Mouse (Mus musculus) kidney, embryonic 16.5 days (tissue): ENCODE results near the gene Gm48552. TPM values are rescaled to one million over a fixed set of nuclear protein-coding genes. Genes with fewer than 3 reads are reported as not detected.

ENCODE experiments used
- ATAC-seq: fragments of 200-750 bp; cut with Nextera tagmentation; 2 replicates; pipeline ENCODE4 v1.8.0; 2017; ENCODE audit warnings: moderate TSS enrichment; ENCODE audit not compliant: low FRiP score, low TSS enrichment
- H3K27ac ChIP-seq: fragments of 300-500 bp; sonication (generic); 2 replicates; pipeline ENCODE4 v1.5.1; 2014; ENCODE audit warnings: low read length
- H3K27me3 ChIP-seq: fragments of 300-500 bp; sonication (generic); 2 replicates; pipeline ENCODE4 v1.6.1; 2014; ENCODE audit warnings: low read length, control low read depth, mixed read lengths; ENCODE audit not compliant: insufficient read depth
- H3K36me3 ChIP-seq: fragments of 300-500 bp; sonication (generic); 2 replicates; pipeline ENCODE4 v1.6.1; 2014; ENCODE audit warnings: low read length, control low read depth, mixed read lengths; ENCODE audit not compliant: insufficient read depth
- H3K4me1 ChIP-seq: fragments of 300-500 bp; sonication (generic); 2 replicates; pipeline ENCODE4 v1.6.1; 2014; ENCODE audit warnings: low read length, control low read depth, mixed read lengths; ENCODE audit not compliant: insufficient read depth
- H3K4me2 ChIP-seq: fragments of 300-500 bp; sonication (generic); replicated peaks from 2 replicates; pipeline ENCODE4 v1.6.1; 2014; ENCODE audit warnings: low read depth, low read length
- H3K4me3 ChIP-seq: fragments of 300-500 bp; sonication (generic); 2 replicates; pipeline ENCODE4 v1.5.1; 2014; ENCODE audit warnings: mild to moderate bottlenecking, low read length
- H3K9ac ChIP-seq: fragments of 300-500 bp; sonication (generic); replicated peaks from 2 replicates; pipeline ENCODE4 v1.6.1; 2014; ENCODE audit warnings: low read length
- H3K9me3 ChIP-seq: fragments of 300-500 bp; sonication (generic); 2 replicates; pipeline ENCODE4 v1.6.1; 2016; ENCODE audit warnings: low read length, control low read depth
- WGBS: fragments of 180-500 bp; shearing (Covaris S2); extraction: QIAGEN DNeasy Blood & Tissue Kit; methylation state at CpG from one replicate; pipeline ENCODE4 v1.1.7; 2014; 5-methylcytosine and 5-hydroxymethylcytosine counted together
- polyA plus RNA-seq: library from polyadenylated mRNA; unstranded; fragments of >200 nt; fragmentation: Nextera tagmentation; extraction: Ambion mirVana; gene quantifications from 2 replicates; pipeline ENCODE4 v1.2.1, GENCODE M21; 2015

The Gm48552 gene
- polyA plus RNA-seq, 1 experiment from 2014 or later: 1.4 TPM

- no peaks in the 10 kb centered on the region for H3K27me3 ChIP-seq
- WGBS: 4% methylated on average over 24 of the region's 26 CpGs
- H3K36me3 ChIP-seq: peaks cover 18% of the 10 kb centered on the region; the same call in 1 of the 2 replicates
- ATAC-seq: peak; percentile 59
- peak overlapping the region; percentile 85 for H3K27ac ChIP-seq
- peak overlapping the region; percentile 40 for H3K4me3 ChIP-seq
- H3K4me1 ChIP-seq: peaks cover 73% of the 10 kb centered on the region
- no peaks in the 10 kb centered on the region for H3K9me3 ChIP-seq
- H3K4me2 ChIP-seq: peak overlapping the region; percentile 63
- H3K9ac ChIP-seq: peak overlapping the region; percentile 67
Measured at GRCm38 (mm10) chr10:81416581-81417226, 27.9 kb downstream of the Gm48552 start.

DNA sequence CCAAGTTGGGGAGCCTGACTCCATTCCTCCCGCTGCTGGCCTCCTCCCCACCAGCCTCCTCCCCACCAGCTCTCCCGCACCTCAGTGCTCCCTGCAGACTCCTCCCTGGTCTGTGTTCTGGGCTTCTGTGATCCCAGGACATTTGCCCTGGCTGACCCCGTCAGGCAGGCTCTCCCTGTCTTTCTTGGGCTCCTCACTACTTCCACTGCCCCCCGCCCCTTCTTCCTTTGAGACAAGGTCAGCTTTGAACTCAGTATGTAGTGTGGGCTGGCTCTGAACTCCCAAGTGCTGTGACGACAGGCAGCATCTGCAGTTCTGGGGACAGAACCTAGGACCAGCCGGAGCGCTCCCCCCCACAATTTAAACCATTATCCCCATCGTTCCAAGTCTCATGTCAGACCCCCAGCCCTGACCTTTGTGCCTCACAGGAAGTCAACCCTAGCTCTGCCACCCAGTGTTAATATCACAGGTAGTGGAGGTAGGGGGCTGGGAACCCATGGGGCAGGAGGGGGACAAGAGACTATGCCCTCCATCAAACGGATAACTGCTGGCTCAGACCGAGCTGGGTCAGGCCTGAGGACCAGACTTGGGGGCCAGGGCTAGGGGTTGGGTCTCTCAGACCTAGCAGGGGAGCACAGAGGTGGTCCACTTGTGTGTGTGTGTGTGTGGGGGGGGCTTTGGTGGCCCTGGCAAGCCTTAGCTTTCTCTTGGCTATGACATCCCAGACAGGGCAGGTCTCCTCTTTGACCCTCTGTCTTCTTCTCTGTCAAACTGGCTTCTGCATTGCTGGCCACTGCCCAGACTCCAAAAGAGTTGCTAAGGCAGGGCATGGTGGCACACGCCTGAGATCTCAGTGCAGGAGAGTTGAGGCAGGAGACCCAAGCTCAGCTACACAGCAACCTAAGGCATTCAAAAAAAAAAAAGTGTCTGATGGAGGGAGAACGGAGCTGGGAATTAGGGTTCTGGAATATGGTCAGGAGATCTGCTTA is 28.7 kb downstream of the Gm48552 start:
- peak overlapping the region; percentile 40 for H3K4me3 ChIP-seq

GRCm38 (mm10) chr10:81418216-81419070 is 29.6 kb downstream of the Gm48552 start:
- Histone ChIP-seq H3K27ac (no peak overlapping the region), H3K4me1 (peaks cover 56% of the 10 kb centered on the region)
- 58% methylated on average over 11 of the region's 11 CpGs for WGBS

More for the DNA sequence above, 28.7 kb downstream of the Gm48552 start:
- Histone ChIP-seq H3K27me3 (no peaks in the 10 kb centered on the region), H3K4me1 (peaks cover 65% of the 10 kb centered on the region), H3K4me2 (peak overlapping the region; percentile 63), H3K27ac (peak overlapping the region; percentile 85), H3K9me3 (no peaks in the 10 kb centered on the region), H3K36me3 (peaks cover 16% of the 10 kb centered on the region; the same call in 1 of the 2 replicates), H3K9ac (peak overlapping the region; percentile 67)
- ATAC-seq: 0 out of 2 replicates have a peak, but pooled peaks have one; percentile 0
- 44% methylated on average over 12 of the region's 12 CpGs for WGBS

DNA sequence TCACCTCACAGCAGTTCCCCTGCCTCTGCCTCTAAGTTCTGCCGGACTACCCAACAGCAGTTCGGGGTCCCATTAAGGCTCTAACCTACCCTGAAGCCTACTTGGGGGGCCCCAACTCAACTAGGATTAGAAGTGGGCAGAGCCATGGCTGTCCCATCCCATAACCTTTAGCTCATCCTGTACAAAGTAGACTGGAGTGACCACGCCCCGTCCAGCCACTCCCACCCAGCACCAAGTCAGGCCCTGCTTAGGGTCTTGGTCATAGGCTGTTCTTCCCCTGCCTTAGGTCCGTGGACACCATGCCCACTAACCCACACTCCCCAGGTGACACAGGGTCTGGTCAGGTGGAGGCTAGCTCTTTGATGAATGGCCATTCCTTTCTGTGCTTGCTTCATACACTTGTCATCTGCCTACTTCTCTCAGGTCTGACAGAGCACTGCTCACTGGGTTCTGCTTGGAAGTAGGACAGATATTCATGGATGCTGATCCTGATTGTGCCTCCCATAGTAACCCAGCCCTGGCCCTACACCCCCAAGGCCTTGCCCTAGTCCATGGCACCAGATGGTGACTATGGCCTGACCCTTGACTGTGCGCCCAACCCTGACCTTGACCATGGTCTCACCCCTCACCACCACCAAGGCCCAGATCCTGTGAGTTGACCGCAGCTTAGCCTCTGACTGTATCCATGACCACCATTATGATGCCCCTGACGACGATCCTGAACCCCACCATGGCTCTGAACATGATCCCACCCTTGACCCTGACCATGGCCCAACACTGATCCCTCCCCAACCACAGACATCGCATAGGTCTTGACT is 30.5 kb downstream of the Gm48552 start:
- Histone ChIP-seq H3K4me2 (no peak overlapping the region), H3K4me1 (peaks cover 55% of the 10 kb centered on the region), H3K9ac (peak overlapping the region; percentile 29), H3K27ac (no peak overlapping the region), H3K4me3 (no peak overlapping the region), H3K27me3 (no peaks in the 10 kb centered on the region), H3K9me3 (no peaks in the 10 kb centered on the region), H3K36me3 (peaks cover 11% of the 10 kb centered on the region; the same call in 1 of the 2 replicates)
- 90% methylated on average over 10 of the region's 10 CpGs for WGBS
- no peak for ATAC-seq

More at GRCm38 (mm10) chr10:81418216-81419070, 29.6 kb downstream of the Gm48552 start:
- H3K9me3 ChIP-seq: no peaks in the 10 kb centered on the region
- H3K9ac ChIP-seq: peak overlapping the region; percentile 29
- peaks cover 11% of the 10 kb centered on the region; the same call in 1 of the 2 replicates for H3K36me3 ChIP-seq
- H3K4me3 ChIP-seq: no peak overlapping the region
- no peaks in the 10 kb centered on the region for H3K27me3 ChIP-seq
- ATAC-seq: no peak
- H3K4me2 ChIP-seq: no peak overlapping the region

DNA sequence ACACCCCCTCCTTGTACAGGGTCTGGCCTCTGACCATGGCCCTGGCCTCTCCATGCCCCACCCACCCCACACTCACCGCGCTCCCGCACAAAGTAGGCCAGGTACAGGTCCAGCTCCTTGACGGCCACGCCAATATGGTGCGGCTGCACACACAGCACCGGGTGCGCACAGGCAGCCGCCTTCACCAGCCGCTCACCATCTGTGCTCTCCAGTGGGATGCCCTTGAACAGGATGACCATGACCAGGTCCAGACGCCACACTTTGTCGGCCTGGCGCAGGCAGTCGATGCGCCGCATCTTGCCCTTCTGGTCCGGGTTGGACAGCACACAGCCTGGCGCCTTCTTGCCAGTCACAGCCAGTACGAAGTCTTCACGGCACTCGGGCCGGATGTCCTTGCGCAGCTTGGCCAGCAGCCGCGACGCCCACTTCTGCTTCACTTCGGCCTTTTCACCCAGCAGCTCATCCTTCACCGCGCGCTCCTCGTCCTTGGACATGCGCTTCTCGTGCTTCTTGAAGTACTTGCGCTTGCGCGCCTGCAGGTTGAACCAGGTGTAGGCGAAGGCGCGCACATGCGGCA is 31.5 kb downstream of the Gm48552 start:
- Histone ChIP-seq H3K9me3 (no peaks in the 10 kb centered on the region), H3K4me1 (peaks cover 55% of the 10 kb centered on the region), H3K36me3 (peaks cover 11% of the 10 kb centered on the region; the same call in 1 of the 2 replicates), H3K9ac (no peak overlapping the region), H3K27ac (no peak overlapping the region), H3K4me3 (no peak overlapping the region), H3K4me2 (no peak overlapping the region), H3K27me3 (no peaks in the 10 kb centered on the region)
- WGBS: 89% methylated on average over 40 of the region's 40 CpGs
- no peak for ATAC-seq

DNA sequence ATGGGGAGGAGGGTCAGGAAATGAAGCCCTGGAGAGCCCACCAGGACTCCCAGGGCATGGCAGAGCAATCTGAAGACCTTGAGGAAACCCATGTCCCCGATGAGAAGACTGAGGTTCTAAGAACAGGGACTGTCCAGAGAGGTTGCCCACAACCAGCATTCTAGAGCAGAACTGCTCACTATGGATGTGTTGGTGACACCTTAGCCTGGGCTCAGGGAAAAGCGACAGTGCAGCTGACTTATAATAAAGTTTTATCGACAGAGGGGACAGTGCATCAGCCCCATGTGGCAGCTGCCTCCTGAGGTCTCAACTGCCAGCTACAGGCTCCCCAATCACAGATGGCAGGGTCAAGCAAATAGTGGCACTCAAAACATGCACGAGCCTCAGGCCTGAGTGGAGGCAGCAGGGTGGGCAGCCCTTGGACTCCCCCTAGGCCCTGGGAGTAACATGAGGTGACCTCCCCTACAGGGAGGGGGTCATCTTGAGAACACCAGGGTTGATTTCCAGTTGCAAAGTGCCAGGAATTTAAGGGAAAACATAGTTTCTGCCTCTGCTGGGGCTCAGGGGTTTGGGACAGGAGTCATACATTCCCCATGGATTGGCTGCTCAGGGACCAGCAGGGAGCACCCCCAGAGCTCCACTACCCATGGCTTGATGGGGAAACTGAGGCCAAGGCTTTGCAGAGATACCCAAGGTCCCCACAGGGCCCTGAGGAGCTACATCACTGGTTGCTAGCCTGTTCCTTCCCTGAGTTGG is 32.4 kb downstream of the Gm48552 start:
- H3K4me2 ChIP-seq: no peak overlapping the region
- H3K27me3 ChIP-seq: no peaks in the 10 kb centered on the region
- no peak overlapping the region for H3K4me3 ChIP-seq
- H3K9me3 ChIP-seq: no peaks in the 10 kb centered on the region
- no peak for ATAC-seq
- no peak overlapping the region for H3K9ac ChIP-seq
- H3K4me1 ChIP-seq: peaks cover 53% of the 10 kb centered on the region
- no peak overlapping the region for H3K27ac ChIP-seq
- H3K36me3 ChIP-seq: peaks cover 11% of the 10 kb centered on the region; the same call in 1 of the 2 replicates
- WGBS: 78% methylated on average over 4 of the region's 4 CpGs

DNA sequence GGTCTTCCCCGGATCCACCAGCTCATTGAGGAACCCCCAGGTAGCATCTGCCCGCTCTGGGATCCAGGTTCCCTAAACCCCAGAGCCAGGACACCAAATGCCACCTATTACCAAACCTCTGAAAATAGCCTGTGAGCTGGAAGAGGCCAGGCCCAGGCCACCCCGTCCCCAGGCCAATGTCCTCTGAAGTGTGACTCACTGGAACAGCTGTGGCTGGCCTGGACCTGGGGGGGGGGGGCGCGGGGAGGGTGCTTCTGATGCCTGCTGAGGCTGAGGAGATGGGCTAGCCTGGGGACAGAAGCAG is 32.9 kb downstream of the Gm48552 start:
- Histone ChIP-seq H3K36me3 (peaks cover 11% of the 10 kb centered on the region; the same call in 1 of the 2 replicates), H3K4me2 (no peak overlapping the region), H3K4me1 (peaks cover 48% of the 10 kb centered on the region), H3K27me3 (no peaks in the 10 kb centered on the region), H3K27ac (no peak overlapping the region), H3K4me3 (no peak overlapping the region), H3K9ac (no peak overlapping the region), H3K9me3 (no peaks in the 10 kb centered on the region)
- 72% methylated on average over 5 of the region's 5 CpGs for WGBS
- no peak for ATAC-seq

- Histone ChIP-seq H3K27ac (no peak overlapping the region), H3K4me1 (peaks cover 45% of the 10 kb centered on the region), H3K36me3 (peaks cover 11% of the 10 kb centered on the region; the same call in 1 of the 2 replicates), H3K4me2 (no peak overlapping the region), H3K27me3 (no peaks in the 10 kb centered on the region), H3K9me3 (no peaks in the 10 kb centered on the region), H3K9ac (no peak overlapping the region), H3K4me3 (no peak overlapping the region)
- no peak for ATAC-seq
- WGBS: 74% methylated on average over 6 of the region's 6 CpGs
Measured at GRCm38 (mm10) chr10:81422191-81422590, 33.4 kb downstream of the Gm48552 start.
